In the genomic region with DNA sequence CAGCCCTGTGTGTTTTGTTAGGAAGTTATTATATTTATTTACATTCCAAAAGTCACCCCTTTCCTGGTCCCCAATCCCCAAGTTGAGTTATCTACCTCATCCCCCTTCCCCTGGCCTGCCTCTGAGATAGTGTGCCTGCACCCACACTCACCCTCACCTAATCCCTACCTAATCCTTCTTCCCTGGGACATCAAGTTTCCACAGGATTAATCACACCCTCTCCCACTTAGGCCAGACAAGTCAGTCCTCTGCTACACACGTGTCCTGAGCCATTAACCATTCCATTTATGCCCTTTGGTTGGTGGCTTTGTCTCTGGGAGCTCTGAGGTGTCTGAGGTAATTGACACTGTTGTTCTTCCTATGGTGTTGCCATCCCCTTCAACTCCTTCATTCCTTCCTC, we compare ENCODE assay signal across 11 mouse cellular contexts.
"Had no signal": no experiment of that assay in that cellular context is flagged by ENCODE, and none has a peak within 500 bp of the region (broad histone marks: within the 10 kb centered on the region; RNA-seq: fewer than 3 reads in every experiment).

No protein-coding gene starts in this region.

- H3K36me3 ChIP-seq: limb, embryonic 13.5 days had no signal

- H3K4me2 ChIP-seq: limb, embryonic 13.5 days had no signal

- H3K9ac ChIP-seq: limb, embryonic 13.5 days; liver, embryonic 14.5 days had no signal

- H3K4me3 ChIP-seq: layer of hippocampus, adult 2 months; limb, embryonic 13.5 days had no signal

- H3K9me3 ChIP-seq: limb, embryonic 13.5 days had no signal

- H3K4me1 ChIP-seq: limb, embryonic 13.5 days had no signal

- H3K27me3 ChIP-seq: limb, embryonic 13.5 days had no signal

- H3K27ac ChIP-seq: layer of hippocampus, adult 2 months; limb, embryonic 13.5 days; liver, embryonic 14.5 days had no signal

- DNase-seq: kidney, adult 18-20 months; kidney, postnatal 10 days; kidney, postnatal 4 days; left cerebral cortex, postnatal 4 days; lung, adult 18-20 months; lung, postnatal 36 days; right cerebral cortex, postnatal 14 days; thymus, postnatal 4 days had no signal
